Mouse (Mus musculus): ENCODE measurements around the gene Sult2a5. TPM values are rescaled to one million over a fixed set of nuclear protein-coding genes. Genes with fewer than 3 reads are reported as not detected.

Gene Sult2a5
- polyA plus RNA-seq (2017; shearing (Covaris generic)) = not detected

DNA sequence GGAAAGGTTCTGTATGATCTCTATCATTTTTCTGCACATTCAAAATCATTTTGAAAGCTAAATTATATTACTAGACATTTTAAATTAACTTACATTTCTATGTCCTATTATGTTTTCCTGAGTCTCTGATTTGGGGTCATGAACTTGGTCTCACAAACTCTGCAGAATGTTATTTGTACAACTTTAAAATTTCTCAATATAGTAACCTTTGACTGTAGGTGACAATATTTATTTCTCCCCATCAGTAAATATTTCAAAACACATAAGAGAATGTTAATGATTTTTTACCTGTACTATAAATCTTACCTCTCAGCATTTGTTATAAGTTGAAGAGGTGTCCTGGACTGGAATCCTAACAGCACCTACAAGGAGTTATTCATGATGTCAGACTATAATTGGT lies at the start of gene Sult2a5:
Sult2a5 (plus strand) TSS at position 301 of the 400 bp plus-strand sequence.
- no peak for ATAC-seq

Other genes starting within 250 kb of the Sult2a5 start
- not detected for gene Cabp5, start 225.8 kb upstream of the Sult2a5 start, polyA plus RNA-seq (2017; shearing (Covaris generic))
- not detected for gene Bsph1, start 173.1 kb upstream of the Sult2a5 start, polyA plus RNA-seq (2017; shearing (Covaris generic))
- gene Bsph2, start 52.9 kb upstream of the Sult2a5 start, polyA plus RNA-seq (2017; shearing (Covaris generic)) = not detected
- gene Sult2a2, start 109.5 kb downstream of the Sult2a5 start, polyA plus RNA-seq (2017; shearing (Covaris generic)) = not detected
- gene Sult2a1, start 213.4 kb downstream of the Sult2a5 start, polyA plus RNA-seq (2017; shearing (Covaris generic)) = not detected